Mouse (Mus musculus) urinary bladder, adult 2 months (tissue): ENCODE results near the gene Cldn6. TPM values are rescaled to one million over a fixed set of nuclear protein-coding genes. Genes with fewer than 3 reads are reported as not detected.
A peak's percentile ranks its signal among the peaks of the same experiment; 100 is the strongest.

Experiments used
- DNase-seq: peaks from one replicate; pipeline ENCODE4 v3.0.0; 2022; ENCODE audit warnings: low spot score
- polyA plus RNA-seq: library from polyadenylated mRNA; depleted of rRNA; stranded (reverse); fragments of >200 nt; gene quantifications from 2 replicates; pipeline ENCODE4 v1.2.3, GENCODE M21; 2012; rRNA removed

Gene Cldn6
- 0.04 TPM in 1 of 2 replicates, not detected in the other for polyA plus RNA-seq

GRCm38 (mm10) chr17:23679127-23679835, at the start of gene Cldn6:
Cldn6 (plus strand) TSS chr17:23679249.
- no peak for DNase-seq

GRCm38 (mm10) chr17:23630195-23631020, 48.6 kb upstream of the Cldn6 start:
- peak; percentile 62 for DNase-seq

GRCm38 (mm10) chr17:23631241-23631640, 47.8 kb upstream of the Cldn6 start:
- no peak for DNase-seq

GRCm38 (mm10) chr17:23644613-23645495, 34.2 kb upstream of the Cldn6 start, which contains the start of gene Mmp25:
Mmp25 (minus strand) TSS chr17:23645277.
- DNase-seq: no peak

GRCm38 (mm10) chr17:23645894-23646293, 33.2 kb upstream of the Cldn6 start:
- no peak for DNase-seq

GRCm38 (mm10) chr17:23651363-23651762, 27.7 kb upstream of the Cldn6 start:
- DNase-seq: no peak

- no peak for DNase-seq
Measured at GRCm38 (mm10) chr17:23653324-23653723, 25.7 kb upstream of the Cldn6 start.

GRCm38 (mm10) chr17:23654001-23654400, 25.0 kb upstream of the Cldn6 start:
- DNase-seq: no peak

- DNase-seq: no peak
Measured at GRCm38 (mm10) chr17:23654410-23654809, 24.6 kb upstream of the Cldn6 start.

GRCm38 (mm10) chr17:23658450-23658849, 20.6 kb upstream of the Cldn6 start:
- DNase-seq: no peak

GRCm38 (mm10) chr17:23660117-23660875, 18.8 kb upstream of the Cldn6 start, which contains the start of gene Bicdl2:
Bicdl2 (plus strand) TSS chr17:23660506.
- peak; percentile 79 for DNase-seq

GRCm38 (mm10) chr17:23660876-23661200, 18.2 kb upstream of the Cldn6 start:
- DNase-seq: no peak

- DNase-seq: no peak
Measured at GRCm38 (mm10) chr17:23661526-23661925, 17.5 kb upstream of the Cldn6 start.

GRCm38 (mm10) chr17:23664556-23665021, 14.5 kb upstream of the Cldn6 start:
- DNase-seq: no peak

GRCm38 (mm10) chr17:23665511-23665910, 13.5 kb upstream of the Cldn6 start:
- no peak for DNase-seq

- DNase-seq: no peak
Measured at GRCm38 (mm10) chr17:23670516-23671074, 8.5 kb upstream of the Cldn6 start.

GRCm38 (mm10) chr17:23671519-23671918, 7.5 kb upstream of the Cldn6 start:
- no peak for DNase-seq

GRCm38 (mm10) chr17:23672761-23673160, 6.3 kb upstream of the Cldn6 start:
- no peak for DNase-seq

GRCm38 (mm10) chr17:23673424-23674073, 5.5 kb upstream of the Cldn6 start, which contains the start of the genes Hcfc1r1 and Thoc6:
Hcfc1r1 (plus strand) TSS chr17:23673596.
Thoc6 (minus strand) TSS chr17:23673882.
- peak; percentile 92 for DNase-seq
